Mouse (Mus musculus) c-Kit-negative CD71-positive TER-119-positive erythroid progenitor cells, embryonic 14.5 days (primary cell): ENCODE measurements around the gene Olfr1387.
"Not testable (repeated sequence)": the region's sequence is repeated elsewhere in the genome, so short reads cannot be mapped to it uniquely, and the experiment has no call there.

Source experiments
- DNase-seq: peaks from one replicate; pipeline ENCODE4 v3.0.0-alpha.2; 2013; ENCODE audit warnings: low read depth, low spot score

The Olfr1387 gene

DNA sequence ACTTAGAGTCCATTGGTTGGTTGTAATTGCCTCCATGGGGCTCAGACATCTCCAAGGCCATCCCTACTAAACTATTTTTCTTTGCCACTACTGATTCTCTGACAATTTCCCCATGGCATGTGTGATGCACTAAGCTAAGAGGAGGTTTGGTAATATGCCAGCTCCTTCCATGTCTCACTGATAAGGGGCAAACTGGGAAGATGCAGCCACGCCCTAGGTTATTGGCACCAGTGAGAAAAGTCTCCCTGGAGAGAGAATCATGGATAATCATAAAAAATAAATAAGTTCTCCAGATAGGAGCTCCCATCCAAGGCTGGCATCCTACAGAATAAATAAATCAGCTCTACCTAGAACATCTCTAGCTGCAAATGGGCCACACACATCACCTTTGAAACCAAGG is at the start of gene Olfr1387:
Olfr1387 (plus strand) TSS at position 301 of the 400 bp plus-strand sequence.
- no peak for DNase-seq

DNA sequence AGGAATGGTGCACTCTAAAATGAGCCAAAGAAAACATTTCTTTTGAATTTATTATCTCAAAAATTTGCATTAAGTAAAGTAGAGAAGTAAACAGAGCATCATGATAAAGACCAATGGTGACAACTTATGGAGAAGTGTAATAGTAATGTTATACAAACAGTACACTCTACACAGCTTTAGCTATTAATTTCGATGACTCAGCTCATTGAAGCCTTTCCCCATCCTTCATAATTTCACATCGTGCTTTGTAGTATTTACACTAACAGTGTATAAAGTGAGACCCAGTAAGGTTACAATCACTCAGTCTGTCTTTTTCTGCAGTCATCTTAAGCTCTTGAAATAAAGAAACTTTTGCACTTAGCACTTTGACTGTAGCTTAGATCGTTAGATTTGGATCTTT is 48.4 kb upstream of the Olfr1387 start:
- no peak for DNase-seq

DNA sequence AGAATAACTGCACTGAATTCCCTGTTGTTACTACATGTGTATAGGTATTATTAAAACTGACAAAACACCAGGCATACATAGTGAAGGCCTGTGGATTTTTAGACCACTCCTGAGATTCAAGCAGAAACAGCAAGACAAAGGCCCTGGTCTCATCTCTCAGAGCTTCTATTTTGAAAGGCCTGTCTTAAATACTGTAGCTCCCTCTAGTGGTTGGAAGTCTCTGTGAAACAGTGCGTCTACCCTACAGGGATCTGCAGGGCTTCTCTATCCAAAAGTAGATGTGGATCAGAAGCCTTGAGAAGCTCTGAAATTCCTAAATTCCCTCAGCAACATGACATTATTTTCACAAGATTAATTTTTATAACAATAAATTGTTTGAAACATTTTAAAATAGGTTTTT is 44.6 kb upstream of the Olfr1387 start:
- DNase-seq, result no peak

DNA sequence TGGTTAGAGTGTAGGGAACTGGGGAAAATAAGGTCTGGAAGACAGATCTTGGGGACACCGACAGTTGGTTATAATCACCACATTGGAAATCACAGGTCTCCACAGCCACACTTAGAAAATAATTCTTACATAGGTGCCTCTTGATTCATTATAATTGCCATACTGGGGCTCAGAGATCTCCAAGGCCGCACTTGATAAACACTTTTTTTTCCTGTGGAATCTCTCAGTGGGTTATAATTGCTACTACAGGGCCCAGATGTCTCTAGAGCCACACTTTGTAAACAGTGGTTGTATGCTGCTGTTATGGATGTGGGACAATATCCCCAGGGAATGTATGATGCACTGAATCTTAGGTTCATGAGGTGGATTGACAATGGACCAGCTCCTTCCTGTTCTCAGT is 32.4 kb upstream of the Olfr1387 start, which contains the start of gene Olfr1389:
Olfr1389 (plus strand) TSS at position 301 of the 400 bp plus-strand sequence.
- DNase-seq, result no peak

DNA sequence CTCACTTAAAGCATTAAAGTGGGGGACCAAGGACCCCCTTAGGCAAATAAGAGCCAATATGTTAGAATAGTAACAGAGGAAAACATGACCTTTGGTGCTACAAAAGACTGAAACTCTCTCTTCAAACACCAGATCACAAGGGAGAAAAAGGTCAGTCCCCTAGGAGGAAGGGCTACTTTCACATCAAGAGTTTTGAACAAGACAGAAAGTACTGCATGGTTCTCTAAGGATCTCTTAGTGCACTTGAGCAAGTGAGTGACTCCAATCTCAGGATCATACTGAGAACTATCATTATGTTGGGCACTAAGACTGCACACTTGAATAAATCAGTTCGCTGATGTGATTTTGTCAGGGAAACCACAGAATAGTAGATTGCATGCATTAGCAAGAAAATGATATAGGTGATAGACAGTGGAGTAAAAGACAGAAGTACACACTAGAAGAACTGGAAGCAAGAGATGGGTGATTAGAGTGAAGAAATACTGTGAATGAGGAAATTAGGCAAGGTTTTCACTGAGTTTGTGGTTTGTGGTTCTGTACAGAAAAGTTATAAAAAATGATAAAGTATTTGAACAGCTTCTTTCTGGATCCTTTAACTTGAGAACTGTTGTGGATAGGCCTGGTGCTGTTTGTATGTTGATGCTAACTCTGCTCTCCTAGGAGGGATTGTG is 29.8 kb upstream of the Olfr1387 start:
- DNase-seq, result no peak

DNA sequence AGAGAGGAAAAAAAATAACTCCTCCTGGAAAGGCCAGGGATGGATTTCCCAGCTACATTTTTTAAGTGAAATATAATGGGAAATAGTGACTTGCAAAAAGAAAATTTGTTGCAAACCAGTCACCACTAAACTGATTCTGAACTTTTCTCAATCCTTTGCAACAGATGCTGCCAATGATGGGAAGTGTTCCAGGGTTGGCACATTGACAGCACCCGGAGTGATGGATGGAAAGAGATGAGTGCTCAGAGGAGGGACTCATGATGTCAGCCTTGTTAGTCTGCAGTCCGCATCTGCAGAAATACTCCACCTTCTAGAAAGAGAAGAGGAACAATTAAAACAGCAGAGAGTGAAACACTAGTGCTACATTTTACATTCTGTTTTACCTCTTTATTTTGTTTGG is 25.5 kb upstream of the Olfr1387 start:
- DNase-seq, result no peak

DNA sequence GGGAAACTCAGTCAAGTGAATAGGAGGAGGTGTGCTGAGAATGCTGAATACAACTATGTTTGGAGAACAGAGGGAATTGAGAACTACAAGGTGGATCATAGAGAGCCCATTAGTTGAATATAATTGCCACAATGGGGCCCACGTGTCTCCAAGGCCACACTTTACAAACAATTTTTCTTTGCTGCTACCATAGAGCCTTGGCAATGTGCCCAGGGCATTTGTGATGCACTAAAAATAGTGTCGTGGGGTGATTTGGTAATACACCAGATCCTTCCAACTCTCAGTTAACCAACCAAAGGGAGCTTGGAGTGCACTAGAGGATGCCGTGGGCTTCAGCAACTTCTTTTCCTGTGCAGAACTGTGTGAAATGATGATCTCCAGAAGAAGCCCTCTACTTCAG is 18.7 kb upstream of the Olfr1387 start, which contains the start of gene Olfr1388:
Olfr1388 (plus strand) TSS at position 214 of the 400 bp plus-strand sequence.
- no peak for DNase-seq

GRCm38 (mm10) chr11:49464746-49465145 is 9.6 kb downstream of the Olfr1387 start, which contains the start of gene Olfr1386:
Gene Olfr1386, plus strand, starts transcription at chr11:49465046.
- not testable (repeated sequence) for DNase-seq

- no peak for DNase-seq
Observed at GRCm38 (mm10) chr11:49485973-49486372, 30.8 kb downstream of the Olfr1387 start.

- not testable (repeated sequence) for DNase-seq
Observed at GRCm38 (mm10) chr11:49488770-49489169, 33.6 kb downstream of the Olfr1387 start, which contains the start of gene Olfr1385. Gene Olfr1385, plus strand, starts transcription at chr11:49489070.
